Mouse (Mus musculus): ENCODE measurements around the gene Gbf1.
A peak's percentile ranks its signal among the peaks of the same experiment; 100 is the strongest.

DNA sequence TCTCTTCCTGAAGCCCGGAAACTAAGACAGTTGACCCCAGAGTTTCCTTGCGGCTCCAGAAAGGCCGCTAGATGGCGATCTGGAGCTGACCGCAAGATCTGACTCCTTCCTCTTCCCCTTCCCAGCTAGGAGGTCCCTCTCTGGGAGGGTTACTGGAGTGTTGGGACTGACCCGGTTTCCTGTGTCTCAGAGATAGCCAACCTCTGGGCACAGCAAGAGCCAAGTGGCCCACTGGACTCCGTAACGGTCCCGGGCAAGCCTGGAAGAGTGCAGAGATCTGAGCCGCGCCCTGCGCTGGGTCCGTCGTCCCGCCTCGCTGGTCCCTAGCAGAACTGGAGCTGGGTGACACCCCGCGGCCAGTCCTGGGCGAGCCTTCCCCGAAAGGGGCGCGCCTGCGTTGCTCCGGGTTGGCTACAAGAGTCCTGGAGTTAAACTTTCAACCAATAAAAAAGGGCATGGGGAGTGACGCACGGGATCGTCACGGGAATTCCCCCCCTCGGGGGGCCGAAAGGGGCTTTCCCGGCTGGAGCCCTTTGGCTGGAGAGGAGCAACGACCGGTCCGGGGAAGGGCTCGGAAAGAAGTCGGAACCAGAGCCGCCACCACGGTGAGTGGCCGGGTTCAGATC lies 152.0 kb downstream of the Gbf1 start, which contains the start of gene Nfkb2:
- peak; percentile 56 for TF ChIP-seq POLR2A (IDR thresholded peaks at IDR 0.05; ENCODE audit: control insufficient read depth, low read depth, low read length)
- peak; percentile 79 for TF ChIP-seq CTCF (IDR thresholded peaks at IDR 0.05; ENCODE audit: control insufficient read depth, insufficient read depth, insufficient replicate concordance, low read depth, low read length)

Data from testis, adult 2 months (tissue).